Mouse (Mus musculus): ENCODE measurements around the gene Arl6ip4. TPM values are rescaled to one million over a fixed set of nuclear protein-coding genes. Genes with fewer than 3 reads are reported as not detected.

Gene Arl6ip4
- polyA plus RNA-seq, 1 experiment = 19.6 TPM

DNA sequence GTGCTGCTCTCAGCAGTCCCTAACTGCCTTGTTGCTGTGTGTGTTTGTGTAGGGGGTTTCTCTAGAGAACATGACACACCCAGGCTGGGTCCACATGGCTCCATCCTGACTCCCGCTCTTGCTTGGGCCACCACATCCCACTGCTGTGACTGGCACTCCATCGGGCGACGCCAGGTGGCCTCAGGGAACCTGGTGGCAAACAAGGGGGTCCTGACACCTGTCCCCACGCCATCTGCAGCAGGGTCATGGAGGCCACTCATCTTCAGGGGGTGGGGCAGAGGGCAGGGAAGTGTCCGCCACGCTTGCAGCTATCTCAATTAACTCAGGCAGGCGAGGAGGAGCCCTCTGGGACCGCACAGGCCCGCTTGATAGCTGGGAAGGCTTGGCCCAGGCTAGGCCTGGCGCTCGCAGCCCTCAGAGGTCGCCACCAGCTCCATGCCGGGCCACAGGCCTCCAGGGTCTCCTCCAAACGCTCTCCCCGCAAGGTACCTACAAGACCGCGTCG is 20.8 kb upstream of the Arl6ip4 start:
- peak overlapping the region; percentile 83 for H3K4me3 ChIP-seq (ENCODE audit: low read depth, low read length)
- peak overlapping the region; percentile 44 for H3K27ac ChIP-seq (ENCODE audit: insufficient read depth, low read depth, low read length)
- no peaks in the 10 kb centered on the region for H3K36me3 ChIP-seq (ENCODE audit: control insufficient read depth, insufficient read depth, low read length)
- H3K27me3 ChIP-seq (ENCODE audit: control insufficient read depth, insufficient read depth, low read length) = no peaks in the 10 kb centered on the region
- 9% methylated on average over 19 of the region's 19 CpGs for WGBS
- peaks cover 30% of the 10 kb centered on the region for H3K4me1 ChIP-seq (ENCODE audit: control insufficient read depth, insufficient read depth, insufficient read length, low read length)
- no peak for TF ChIP-seq POLR2A (IDR thresholded peaks at IDR 0.05; ENCODE audit: low read depth, low read length)
- TF ChIP-seq CTCF (IDR thresholded peaks at IDR 0.05; ENCODE audit: extremely low read depth, insufficient read length, insufficient replicate concordance, low read depth, low read length) = no peak

DNA sequence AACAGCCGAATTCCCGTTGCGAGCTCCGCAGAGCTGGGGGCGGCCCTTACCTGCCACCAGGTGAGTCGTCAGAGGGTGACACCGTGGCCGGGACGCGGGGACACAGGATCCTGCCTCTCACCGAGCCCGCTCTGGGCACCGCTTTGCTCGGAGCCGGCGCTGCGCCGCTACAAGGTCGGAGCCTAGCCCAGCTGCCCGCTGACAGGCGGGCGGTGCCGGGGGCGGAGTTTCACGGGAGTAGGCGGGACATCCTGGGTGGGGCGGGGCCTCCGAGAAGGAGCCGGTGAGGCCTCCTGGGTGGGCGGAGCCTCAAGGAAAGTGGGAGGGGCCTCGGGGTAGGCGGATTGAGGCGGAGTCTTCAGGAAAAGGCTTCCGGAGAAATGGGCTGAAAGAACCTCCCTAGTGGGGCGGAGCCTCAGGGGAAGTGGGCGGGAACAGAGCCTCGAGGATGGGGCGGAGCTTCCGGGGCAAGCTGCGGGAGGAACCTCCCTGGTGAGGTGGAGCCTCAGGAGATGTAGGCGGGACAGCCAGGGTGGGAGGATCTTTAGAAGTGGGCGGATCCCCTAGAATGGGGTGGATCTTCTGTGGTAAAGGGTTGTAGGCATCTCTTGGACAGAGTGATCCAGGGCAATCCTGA is 20.2 kb upstream of the Arl6ip4 start, which contains the start of gene Abcb9:
Gene Abcb9, minus strand, starts transcription at position 203 of the 637 bp plus-strand sequence.
- Histone ChIP-seq H3K36me3 (ENCODE audit: control insufficient read depth, insufficient read depth, low read length) (no peaks in the 10 kb centered on the region), H3K27ac (ENCODE audit: insufficient read depth, low read depth, low read length) (peak within 1 kb of the TSS; percentile 44), H3K27me3 (ENCODE audit: control insufficient read depth, insufficient read depth, low read length) (no peaks in the 10 kb centered on the region), H3K4me1 (ENCODE audit: control insufficient read depth, insufficient read depth, insufficient read length, low read length) (peaks cover 28% of the 10 kb centered on the region), H3K4me3 (ENCODE audit: low read depth, low read length) (peak within 1 kb of the TSS; percentile 83)
- WGBS = 2% methylated on average over 42 of the region's 42 CpGs
- peak; percentile 77 for TF ChIP-seq POLR2A (IDR thresholded peaks at IDR 0.05; ENCODE audit: low read depth, low read length)
- TF ChIP-seq CTCF (IDR thresholded peaks at IDR 0.05; ENCODE audit: extremely low read depth, insufficient read length, insufficient replicate concordance, low read depth, low read length) = no peak

DNA sequence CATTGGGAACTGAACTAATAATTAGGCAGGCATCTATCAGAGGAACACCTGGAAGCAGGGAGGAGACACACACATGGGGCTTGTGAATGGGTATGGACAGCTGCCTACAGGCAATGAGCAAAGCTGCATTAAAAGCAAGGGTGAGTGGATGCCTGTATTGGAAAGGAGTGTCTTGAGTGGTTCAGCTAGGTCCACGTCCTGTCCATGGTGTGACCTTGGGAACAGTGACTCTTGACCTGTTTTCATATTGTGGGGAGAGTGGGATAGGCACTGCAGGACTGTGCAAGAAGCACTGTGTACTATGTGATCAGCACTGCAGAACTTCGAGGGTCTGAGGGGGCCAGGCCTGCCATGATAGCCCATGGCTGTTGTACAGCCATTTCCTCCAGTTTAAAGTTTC is 17.0 kb upstream of the Arl6ip4 start:
- H3K36me3 ChIP-seq (ENCODE audit: control insufficient read depth, insufficient read depth, low read length) = 0 out of 2 replicates have a peak, but pooled peaks cover 2% of the 10 kb centered on the region
- no peaks in the 10 kb centered on the region for H3K27me3 ChIP-seq (ENCODE audit: control insufficient read depth, insufficient read depth, low read length)
- no peak overlapping the region for H3K27ac ChIP-seq (ENCODE audit: insufficient read depth, low read depth, low read length)
- TF ChIP-seq POLR2A (IDR thresholded peaks at IDR 0.05; ENCODE audit: low read depth, low read length) = no peak
- TF ChIP-seq CTCF (IDR thresholded peaks at IDR 0.05; ENCODE audit: extremely low read depth, insufficient read length, insufficient replicate concordance, low read depth, low read length) = no peak
- no peak overlapping the region for H3K4me3 ChIP-seq (ENCODE audit: low read depth, low read length)
- 88% methylated on average over 2 of the region's 2 CpGs for WGBS
- H3K4me1 ChIP-seq (ENCODE audit: control insufficient read depth, insufficient read depth, insufficient read length, low read length) = peaks cover 7% of the 10 kb centered on the region

DNA sequence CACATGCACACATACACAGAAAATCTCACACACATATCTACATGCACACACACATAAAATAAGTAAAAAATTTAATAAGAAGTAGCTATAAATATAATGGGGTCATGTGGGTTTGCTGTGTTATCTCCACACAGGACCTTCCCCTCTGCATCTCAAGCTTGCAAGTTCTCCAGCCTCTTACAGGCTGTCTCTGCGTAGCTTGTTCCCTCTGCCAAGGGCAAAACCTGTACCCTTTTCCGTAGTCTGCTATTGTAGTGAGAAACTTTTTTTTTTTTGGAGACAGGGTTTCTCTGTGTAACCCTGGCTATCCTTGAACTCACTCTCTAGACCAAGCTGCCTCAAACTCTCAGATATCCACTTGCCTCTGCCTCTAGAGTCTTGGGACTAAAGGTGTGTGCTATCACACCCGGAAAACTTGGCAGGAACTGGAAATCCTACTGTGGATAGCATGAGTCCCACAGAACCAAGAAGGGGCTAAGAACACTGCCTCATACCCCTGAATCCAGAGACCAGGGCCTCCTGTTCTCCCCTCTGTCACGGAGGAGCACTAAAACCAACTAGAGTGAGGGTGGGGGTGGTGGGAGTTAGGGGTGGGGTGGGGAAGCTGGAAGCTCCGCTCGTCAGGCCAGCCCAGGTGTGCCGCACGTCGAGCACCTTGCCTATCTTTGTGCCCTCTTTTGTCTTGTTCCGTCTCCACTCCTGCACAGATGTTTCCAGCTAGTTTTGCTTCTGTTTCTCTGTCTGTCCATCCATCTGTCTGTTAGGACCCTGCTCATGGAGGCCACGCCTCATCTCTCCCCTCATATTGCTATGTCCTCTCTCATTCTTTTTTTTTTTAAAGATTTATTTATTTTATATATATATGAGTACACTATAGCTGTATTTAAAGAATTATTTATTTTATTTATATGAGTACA is 15.5 kb upstream of the Arl6ip4 start:
- no peak overlapping the region for H3K4me3 ChIP-seq (ENCODE audit: low read depth, low read length)
- H3K27me3 ChIP-seq (ENCODE audit: control insufficient read depth, insufficient read depth, low read length) = no peaks in the 10 kb centered on the region
- 88% methylated on average over 11 of the region's 11 CpGs for WGBS
- TF ChIP-seq POLR2A (IDR thresholded peaks at IDR 0.05; ENCODE audit: low read depth, low read length) (no peak), CTCF (IDR thresholded peaks at IDR 0.05; ENCODE audit: extremely low read depth, insufficient read length, insufficient replicate concordance, low read depth, low read length) (no peak)
- no peak overlapping the region for H3K27ac ChIP-seq (ENCODE audit: insufficient read depth, low read depth, low read length)
- 0 out of 2 replicates have a peak, but pooled peaks cover 5% of the 10 kb centered on the region for H3K36me3 ChIP-seq (ENCODE audit: control insufficient read depth, insufficient read depth, low read length)
- H3K4me1 ChIP-seq (ENCODE audit: control insufficient read depth, insufficient read depth, insufficient read length, low read length) = 0 out of 2 replicates have a peak, but pooled peaks cover 2% of the 10 kb centered on the region

DNA sequence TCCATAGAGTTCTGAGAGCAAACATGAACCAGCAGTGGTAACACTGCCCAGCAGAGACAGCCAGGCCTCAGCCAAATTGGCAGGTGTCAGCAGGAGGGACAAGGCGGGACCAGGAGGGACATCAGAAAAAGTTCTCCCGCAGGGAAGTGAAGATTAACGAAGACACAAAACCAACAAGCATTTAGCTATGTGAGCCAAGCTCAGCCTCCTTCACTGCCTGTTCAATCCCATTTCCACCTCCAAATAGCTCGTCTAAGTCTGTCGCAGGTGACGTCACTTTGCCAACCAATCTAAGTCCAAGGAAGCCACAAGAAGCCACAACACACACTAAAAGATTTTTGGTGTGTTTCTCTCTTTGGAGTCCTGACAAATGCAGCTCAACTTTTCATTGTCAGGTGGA is 13.6 kb upstream of the Arl6ip4 start:
- 83% methylated on average over 6 of the region's 6 CpGs for whole genome bisulfite sequencing
- Histone ChIP-seq H3K27me3 (ENCODE audit: control insufficient read depth, insufficient read depth, low read length) (no peaks in the 10 kb centered on the region), H3K4me1 (ENCODE audit: control insufficient read depth, insufficient read depth, insufficient read length, low read length) (no peaks in the 10 kb centered on the region), H3K36me3 (ENCODE audit: control insufficient read depth, insufficient read depth, low read length) (0 out of 2 replicates have a peak, but pooled peaks cover 5% of the 10 kb centered on the region), H3K4me3 (ENCODE audit: low read depth, low read length) (no peak overlapping the region), H3K27ac (ENCODE audit: insufficient read depth, low read depth, low read length) (no peak overlapping the region)
- TF ChIP-seq POLR2A (IDR thresholded peaks at IDR 0.05; ENCODE audit: low read depth, low read length) = no peak

DNA sequence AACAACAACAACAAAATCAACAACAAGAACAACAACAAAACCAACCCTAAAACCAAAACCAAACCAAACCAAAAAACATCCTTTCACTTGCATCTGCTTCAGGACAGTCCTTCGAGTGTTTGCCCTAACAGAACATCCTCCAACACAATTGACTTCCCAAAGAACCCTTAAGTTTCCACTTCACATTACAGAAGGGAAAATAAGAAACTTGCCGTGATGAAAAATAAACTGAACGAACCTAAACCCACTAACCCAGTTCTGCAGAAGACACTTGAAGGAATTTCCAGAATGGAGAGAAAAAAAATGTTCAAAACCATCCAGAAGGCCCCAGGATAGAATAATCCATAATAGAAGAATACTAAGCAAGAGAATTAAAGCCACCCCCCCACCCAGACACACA is 12.9 kb upstream of the Arl6ip4 start:
- 83% methylated on average over 3 of the region's 3 CpGs for WGBS
- TF ChIP-seq POLR2A (IDR thresholded peaks at IDR 0.05; ENCODE audit: low read depth, low read length) = no peak
- no peak for TF ChIP-seq CTCF (IDR thresholded peaks at IDR 0.05; ENCODE audit: extremely low read depth, insufficient read length, insufficient replicate concordance, low read depth, low read length)
- H3K27ac ChIP-seq (ENCODE audit: insufficient read depth, low read depth, low read length) = no peak overlapping the region
- H3K27me3 ChIP-seq (ENCODE audit: control insufficient read depth, insufficient read depth, low read length) = no peaks in the 10 kb centered on the region
- H3K4me1 ChIP-seq (ENCODE audit: control insufficient read depth, insufficient read depth, insufficient read length, low read length) = no peaks in the 10 kb centered on the region
- H3K36me3 ChIP-seq (ENCODE audit: control insufficient read depth, insufficient read depth, low read length) = 0 out of 2 replicates have a peak, but pooled peaks cover 5% of the 10 kb centered on the region
- H3K4me3 ChIP-seq (ENCODE audit: low read depth, low read length) = no peak overlapping the region

DNA sequence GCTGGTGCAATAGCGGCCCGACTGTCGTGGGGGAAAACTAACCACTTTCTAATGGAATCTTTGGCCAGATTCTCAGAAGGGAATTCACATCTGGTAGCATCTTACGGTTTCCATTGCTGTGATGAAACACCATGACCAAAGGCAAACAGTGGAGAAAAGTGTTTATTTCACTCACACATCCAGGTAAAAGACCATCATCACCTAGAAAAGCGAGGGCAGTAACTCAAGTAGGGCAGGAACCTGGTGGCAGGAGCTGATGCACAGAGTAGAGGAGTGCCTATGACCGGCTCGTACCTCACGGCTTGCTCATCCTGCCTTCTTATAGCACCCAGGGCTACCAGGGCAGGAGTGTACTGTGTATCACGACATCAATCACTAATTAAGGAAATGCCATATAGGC is 12.3 kb upstream of the Arl6ip4 start:
- Histone ChIP-seq H3K27me3 (ENCODE audit: control insufficient read depth, insufficient read depth, low read length) (no peaks in the 10 kb centered on the region), H3K4me1 (ENCODE audit: control insufficient read depth, insufficient read depth, insufficient read length, low read length) (no peaks in the 10 kb centered on the region), H3K27ac (ENCODE audit: insufficient read depth, low read depth, low read length) (no peak overlapping the region), H3K4me3 (ENCODE audit: low read depth, low read length) (no peak overlapping the region), H3K36me3 (ENCODE audit: control insufficient read depth, insufficient read depth, low read length) (0 out of 2 replicates have a peak, but pooled peaks cover 5% of the 10 kb centered on the region)
- WGBS = 95% methylated on average over 9 of the region's 9 CpGs
- TF ChIP-seq CTCF (IDR thresholded peaks at IDR 0.05; ENCODE audit: extremely low read depth, insufficient read length, insufficient replicate concordance, low read depth, low read length) (no peak), POLR2A (IDR thresholded peaks at IDR 0.05; ENCODE audit: low read depth, low read length) (no peak)
